Mouse (Mus musculus) embryonic facial prominence, embryonic 12.5 days (tissue): Measurements from ENCODE around the gene Dph1. TPM values are rescaled to one million over a fixed set of nuclear protein-coding genes. Genes with fewer than 3 reads are reported as not detected.

ENCODE experiments used
- ATAC-seq: fragments of 200-750 bp; cut with Nextera tagmentation; 2 replicates; pipeline ENCODE4 v1.8.0; 2017; ENCODE audit not compliant: insufficient number of reproducible peaks, insufficient read depth, low FRiP score, low TSS enrichment
- H3K27ac ChIP-seq: fragments of 300-500 bp; sonication (generic); 2 replicates; pipeline ENCODE4 v1.5.1; 2016; ENCODE audit warnings: mild to moderate bottlenecking
- H3K27me3 ChIP-seq: fragments of 300-500 bp; sonication (generic); 2 replicates; pipeline ENCODE4 v1.6.1; 2016; ENCODE audit warnings: mild to moderate bottlenecking, moderate library complexity
- H3K36me3 ChIP-seq: fragments of 300-500 bp; sonication (generic); 2 replicates; pipeline ENCODE4 v1.6.1; 2016; ENCODE audit warnings: mild to moderate bottlenecking
- H3K4me1 ChIP-seq: fragments of 300-500 bp; sonication (generic); 2 replicates; pipeline ENCODE4 v1.6.1; 2016
- H3K4me2 ChIP-seq: fragments of 300-500 bp; sonication (generic); replicated peaks from 2 replicates; pipeline ENCODE4 v1.6.1; 2016; ENCODE audit warnings: mild to moderate bottlenecking, moderate library complexity
- H3K4me3 ChIP-seq: fragments of 300-500 bp; sonication (generic); 2 replicates; pipeline ENCODE4 v1.5.1; 2016; ENCODE audit warnings: mild to moderate bottlenecking
- H3K9ac ChIP-seq: fragments of 300-500 bp; sonication (generic); 2 replicates; pipeline ENCODE4 v1.6.1; 2016; ENCODE audit warnings: mild to moderate bottlenecking, moderate library complexity
- H3K9me3 ChIP-seq: fragments of 300-500 bp; sonication (generic); 2 replicates; pipeline ENCODE4 v1.6.1; 2016; ENCODE audit warnings: mild to moderate bottlenecking, moderate library complexity
- WGBS: fragments of 180-500 bp; shearing (Covaris S2); methylation state at CpG from one replicate; pipeline ENCODE4 v1.1.7; 2016; 5-methylcytosine and 5-hydroxymethylcytosine counted together
- polyA plus RNA-seq: library from polyadenylated mRNA; unstranded; fragments of >200 nt; fragmentation: Nextera tagmentation; extraction: Ambion mirVana; gene quantifications from 2 replicates; pipeline ENCODE4 v1.2.1, GENCODE M21; 2016

The Dph1 gene
- polyA plus RNA-seq, 1 experiment from 2014 or later: 23.3 TPM

- Histone ChIP-seq H3K27me3 (peaks cover 76% of the 10 kb centered on the region), H3K4me2 (peak overlapping the region; percentile 88), H3K4me3 (peak overlapping the region; percentile 66), H3K4me1 (peaks cover 53% of the 10 kb centered on the region), H3K27ac (peak overlapping the region; percentile 88; the same call in 1 of the 2 replicates), H3K36me3 (peaks cover 40% of the 10 kb centered on the region), H3K9ac (peak overlapping the region; percentile 78), H3K9me3 (no peaks in the 10 kb centered on the region)
- no peak for ATAC-seq
- 3% methylated on average over 54 of the region's 54 CpGs for WGBS
These were observed 25.4 kb downstream of the Dph1 start for GRCm38 (mm10) chr11:75165441-75166192.

GRCm38 (mm10) chr11:75164750-75165149 lies 26.3 kb downstream of the Dph1 start:
- Histone ChIP-seq H3K27me3 (peaks cover 69% of the 10 kb centered on the region), H3K9ac (peak overlapping the region; percentile 78), H3K4me1 (peaks cover 45% of the 10 kb centered on the region), H3K4me3 (peak overlapping the region; percentile 66), H3K4me2 (peak overlapping the region; percentile 88), H3K27ac (peak overlapping the region; percentile 88; the same call in 1 of the 2 replicates), H3K9me3 (no peaks in the 10 kb centered on the region), H3K36me3 (peaks cover 49% of the 10 kb centered on the region)
- ATAC-seq: no peak
- WGBS: 19% methylated on average over 15 of the region's 15 CpGs

GRCm38 (mm10) chr11:75164051-75164450 lies 27.0 kb downstream of the Dph1 start:
- no peak overlapping the region for H3K4me3 ChIP-seq
- no peak for ATAC-seq
- WGBS: 72% methylated on average over 2 of the region's 2 CpGs
- H3K27ac ChIP-seq: no peak overlapping the region
- no peaks in the 10 kb centered on the region for H3K9me3 ChIP-seq
- peaks cover 55% of the 10 kb centered on the region for H3K36me3 ChIP-seq
- H3K4me2 ChIP-seq: peak overlapping the region; percentile 88
- peaks cover 38% of the 10 kb centered on the region for H3K4me1 ChIP-seq
- peaks cover 62% of the 10 kb centered on the region for H3K27me3 ChIP-seq
- no peak overlapping the region for H3K9ac ChIP-seq

GRCm38 (mm10) chr11:75163379-75163778 lies 27.7 kb downstream of the Dph1 start:
- Histone ChIP-seq H3K27me3 (peaks cover 55% of the 10 kb centered on the region), H3K36me3 (peaks cover 55% of the 10 kb centered on the region), H3K27ac (no peak overlapping the region), H3K4me3 (no peak overlapping the region), H3K9me3 (no peaks in the 10 kb centered on the region), H3K4me2 (peak overlapping the region; percentile 88), H3K4me1 (peaks cover 33% of the 10 kb centered on the region), H3K9ac (no peak overlapping the region)
- WGBS: 68% methylated on average over 6 of the region's 6 CpGs
- no peak for ATAC-seq

GRCm38 (mm10) chr11:75162591-75163080 lies 28.4 kb downstream of the Dph1 start:
- Histone ChIP-seq H3K27ac (no peak overlapping the region), H3K36me3 (peaks cover 55% of the 10 kb centered on the region)

GRCm38 (mm10) chr11:75161417-75162008 lies 29.5 kb downstream of the Dph1 start:
- Histone ChIP-seq H3K27ac (peak overlapping the region; percentile 67), H3K4me2 (no peak overlapping the region)

More at GRCm38 (mm10) chr11:75162591-75163080, 28.4 kb downstream of the Dph1 start:
- 87% methylated on average over 12 of the region's 12 CpGs for WGBS
- H3K4me3 ChIP-seq: no peak overlapping the region
- no peaks in the 10 kb centered on the region for H3K9me3 ChIP-seq
- H3K4me2 ChIP-seq: no peak overlapping the region
- peaks cover 48% of the 10 kb centered on the region for H3K27me3 ChIP-seq
- H3K9ac ChIP-seq: no peak overlapping the region
- ATAC-seq: no peak
- H3K4me1 ChIP-seq: peaks cover 29% of the 10 kb centered on the region

GRCm38 (mm10) chr11:75160954-75161353 lies 30.1 kb downstream of the Dph1 start:
- H3K27me3 ChIP-seq: peaks cover 31% of the 10 kb centered on the region
- H3K9ac ChIP-seq: no peak overlapping the region; the same call in 1 of the 2 replicates
- no peak for ATAC-seq
- H3K36me3 ChIP-seq: peaks cover 55% of the 10 kb centered on the region
- peaks cover 31% of the 10 kb centered on the region for H3K4me1 ChIP-seq
- no peaks in the 10 kb centered on the region for H3K9me3 ChIP-seq
- H3K4me2 ChIP-seq: no peak overlapping the region
- 70% methylated on average over 7 of the region's 7 CpGs for WGBS
- H3K27ac ChIP-seq: 0 out of 2 replicates have a peak overlapping the region, but pooled peaks have one; percentile 67
- no peak overlapping the region for H3K4me3 ChIP-seq

More at GRCm38 (mm10) chr11:75161417-75162008, 29.5 kb downstream of the Dph1 start:
- Histone ChIP-seq H3K4me1 (peaks cover 31% of the 10 kb centered on the region), H3K27me3 (peaks cover 36% of the 10 kb centered on the region), H3K4me3 (no peak overlapping the region), H3K9ac (no peak overlapping the region), H3K9me3 (no peaks in the 10 kb centered on the region), H3K36me3 (peaks cover 55% of the 10 kb centered on the region)
- no peak for ATAC-seq
- WGBS: 59% methylated on average over 4 of the region's 4 CpGs

GRCm38 (mm10) chr11:75159564-75159963 lies 31.5 kb downstream of the Dph1 start:
- H3K27me3 ChIP-seq: peaks cover 17% of the 10 kb centered on the region
- no peak overlapping the region for H3K9ac ChIP-seq
- H3K4me3 ChIP-seq: no peak overlapping the region
- peaks cover 26% of the 10 kb centered on the region for H3K4me1 ChIP-seq
- WGBS: 63% methylated on average over 2 of the region's 2 CpGs
- H3K27ac ChIP-seq: no peak overlapping the region
- peaks cover 47% of the 10 kb centered on the region for H3K36me3 ChIP-seq
- ATAC-seq: no peak
- no peak overlapping the region for H3K4me2 ChIP-seq
- H3K9me3 ChIP-seq: no peaks in the 10 kb centered on the region

GRCm38 (mm10) chr11:75158432-75158831 lies 32.6 kb downstream of the Dph1 start:
- Histone ChIP-seq H3K27me3 (peaks cover 6% of the 10 kb centered on the region), H3K4me3 (no peak overlapping the region), H3K4me2 (no peak overlapping the region), H3K9ac (no peak overlapping the region), H3K4me1 (peaks cover 26% of the 10 kb centered on the region), H3K9me3 (no peaks in the 10 kb centered on the region), H3K36me3 (peaks cover 44% of the 10 kb centered on the region), H3K27ac (no peak overlapping the region)
- ATAC-seq: no peak
- whole genome bisulfite sequencing: 91% methylated on average over 14 of the region's 14 CpGs

GRCm38 (mm10) chr11:75157901-75158300 lies 33.1 kb downstream of the Dph1 start:
- Histone ChIP-seq H3K9me3 (no peaks in the 10 kb centered on the region), H3K4me2 (no peak overlapping the region), H3K9ac (no peak overlapping the region), H3K27me3 (0 out of 2 replicates have a peak, but pooled peaks cover under 1% of the 10 kb centered on the region), H3K4me3 (no peak overlapping the region), H3K36me3 (peaks cover 40% of the 10 kb centered on the region), H3K27ac (no peak overlapping the region), H3K4me1 (peaks cover 26% of the 10 kb centered on the region)
- WGBS: 21% methylated on average over 2 of the region's 2 CpGs
- ATAC-seq: no peak

GRCm38 (mm10) chr11:75157037-75157436 lies 34.0 kb downstream of the Dph1 start:
- 44% methylated on average over 4 of the region's 4 CpGs for WGBS
- ATAC-seq: no peak
- Histone ChIP-seq H3K4me3 (no peak overlapping the region), H3K9me3 (no peaks in the 10 kb centered on the region), H3K27me3 (no peaks in the 10 kb centered on the region), H3K4me2 (no peak overlapping the region), H3K36me3 (peaks cover 31% of the 10 kb centered on the region; the same call in 1 of the 2 replicates), H3K27ac (no peak overlapping the region), H3K4me1 (peaks cover 26% of the 10 kb centered on the region), H3K9ac (no peak overlapping the region)

- 51% methylated on average over 5 of the region's 5 CpGs for WGBS
- Histone ChIP-seq H3K4me2 (no peak overlapping the region), H3K4me1 (peaks cover 21% of the 10 kb centered on the region), H3K4me3 (no peak overlapping the region), H3K9ac (no peak overlapping the region), H3K36me3 (peaks cover 26% of the 10 kb centered on the region; the same call in 1 of the 2 replicates), H3K27ac (no peak overlapping the region), H3K9me3 (no peaks in the 10 kb centered on the region), H3K27me3 (no peaks in the 10 kb centered on the region)
- ATAC-seq: no peak
These were observed 34.6 kb downstream of the Dph1 start for GRCm38 (mm10) chr11:75156416-75156815.
